Mouse (Mus musculus) retina, adult 2 months (tissue): ENCODE measurements around the gene Gls.

ENCODE experiments used
- DNase-seq: peaks from one replicate; pipeline ENCODE4 v3.0.0-alpha.2; 2012; ENCODE audit warnings: low read depth, low spot score

Gls gene

DNA sequence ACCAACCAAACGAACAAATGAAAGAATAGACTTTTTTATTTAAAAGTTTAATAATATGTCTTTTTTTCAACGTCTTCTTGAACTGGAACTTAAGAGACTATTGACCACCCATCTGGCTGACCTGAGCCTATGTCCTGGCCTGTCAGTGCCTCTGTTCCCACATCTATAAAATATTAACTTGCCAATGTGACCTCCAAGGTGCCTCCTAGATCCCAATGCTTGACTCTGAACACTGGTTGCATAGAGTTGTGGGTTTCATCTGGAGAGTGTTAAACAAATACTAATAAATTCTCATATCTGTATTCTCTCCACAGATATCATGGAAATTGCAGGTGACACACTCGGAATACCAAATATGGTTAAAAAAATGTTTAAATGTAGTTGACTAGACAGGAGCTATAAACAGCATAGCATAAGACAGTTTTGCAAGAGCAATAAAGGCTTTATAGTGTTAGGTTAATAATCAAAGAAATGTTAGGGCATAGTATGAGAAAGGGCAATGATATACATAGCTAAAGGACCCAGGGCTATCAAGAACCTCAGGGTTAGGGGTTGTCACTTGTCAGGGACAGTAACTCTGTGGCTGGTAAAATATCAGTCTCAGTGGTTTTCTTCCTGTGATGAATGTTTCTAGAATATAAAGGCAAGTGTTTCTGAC lies 16.0 kb upstream of the Gls start:
- DNase-seq = no peak

- no peak for DNase-seq
These were observed 9.2 kb upstream of the Gls start for GRCm38 (mm10) chr1:52242270-52242669.

DNA sequence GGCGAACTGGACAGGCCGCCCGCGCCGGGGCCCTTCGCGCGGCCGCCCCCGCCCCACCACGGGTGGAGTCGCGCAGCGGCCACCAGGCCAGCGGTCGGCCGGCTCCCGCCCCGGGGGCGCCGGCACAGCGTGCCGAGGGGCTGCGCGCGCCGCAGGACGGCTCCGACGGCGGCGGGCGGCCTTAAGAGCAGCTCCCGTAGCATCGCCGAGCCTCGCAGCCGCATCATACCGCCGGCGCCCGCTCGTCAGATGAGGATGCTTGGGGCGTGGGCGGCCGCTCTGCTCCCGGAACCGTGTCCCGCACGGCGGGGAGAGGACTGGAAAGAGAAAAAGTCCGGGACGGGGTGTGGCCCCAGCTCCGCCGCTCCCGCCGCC lies 279 bp downstream of the Gls start:
- no peak for DNase-seq

DNA sequence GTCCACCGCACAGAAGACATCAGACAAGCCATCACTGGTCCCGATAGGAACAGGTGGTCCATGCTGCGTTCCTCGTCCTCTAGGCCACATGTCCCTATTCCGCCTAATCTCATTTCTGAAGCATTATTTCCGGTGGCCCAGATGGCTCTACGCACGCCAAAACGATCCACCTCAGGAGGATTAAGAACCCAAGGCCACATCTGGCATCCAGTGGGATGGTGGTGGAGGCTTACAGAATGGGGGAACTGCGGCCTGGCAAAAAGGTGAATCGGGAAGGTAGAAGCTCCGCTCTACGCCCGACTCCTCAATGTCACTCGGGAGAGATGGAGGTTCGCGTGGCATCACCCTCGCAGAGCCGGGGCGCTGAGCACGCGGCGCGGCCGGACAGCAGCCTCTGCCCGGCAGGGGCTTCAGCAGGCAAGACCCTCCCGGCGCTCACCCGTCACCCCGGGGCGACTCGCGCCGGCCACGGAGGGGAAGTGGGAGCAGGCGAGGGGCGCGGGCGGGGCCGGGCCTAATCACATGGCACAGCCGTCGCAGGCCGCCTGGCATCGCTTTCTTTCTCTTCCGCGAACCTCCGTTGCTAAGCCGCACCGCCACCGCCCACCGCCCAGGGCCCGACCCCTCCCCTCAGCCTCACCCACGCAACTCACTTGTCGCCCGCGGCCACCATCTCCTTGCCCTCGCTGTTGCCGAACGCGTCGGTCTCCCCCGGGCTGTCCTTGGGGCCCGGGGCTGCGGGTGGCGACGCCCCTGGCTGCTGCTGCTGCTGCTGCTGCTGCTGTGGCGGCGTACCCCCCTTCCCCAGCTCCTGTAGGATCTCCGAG lies 880 bp downstream of the Gls start:
- peak; percentile 77 for DNase-seq

GRCm38 (mm10) chr1:52230404-52230803 lies 2.6 kb downstream of the Gls start:
- DNase-seq = no peak

DNA sequence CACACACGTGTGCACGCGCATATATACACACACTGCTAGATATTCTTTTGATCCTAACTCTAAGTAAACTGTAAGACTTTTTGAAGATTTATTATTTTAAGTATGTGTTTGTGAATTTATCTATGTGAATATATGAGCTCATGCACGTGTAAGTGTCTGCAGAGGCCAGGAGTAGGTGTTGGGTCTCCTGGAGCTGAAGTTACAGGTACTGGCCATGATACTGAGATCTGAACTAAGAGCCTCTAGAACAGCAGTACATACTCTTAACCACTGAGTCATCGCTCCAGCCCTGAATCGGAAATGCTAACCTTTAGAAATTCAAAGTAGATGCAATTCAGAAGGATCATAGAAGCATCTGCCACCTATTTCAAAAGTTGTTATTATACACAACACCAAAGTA lies 4.9 kb downstream of the Gls start:
- no peak for DNase-seq

DNA sequence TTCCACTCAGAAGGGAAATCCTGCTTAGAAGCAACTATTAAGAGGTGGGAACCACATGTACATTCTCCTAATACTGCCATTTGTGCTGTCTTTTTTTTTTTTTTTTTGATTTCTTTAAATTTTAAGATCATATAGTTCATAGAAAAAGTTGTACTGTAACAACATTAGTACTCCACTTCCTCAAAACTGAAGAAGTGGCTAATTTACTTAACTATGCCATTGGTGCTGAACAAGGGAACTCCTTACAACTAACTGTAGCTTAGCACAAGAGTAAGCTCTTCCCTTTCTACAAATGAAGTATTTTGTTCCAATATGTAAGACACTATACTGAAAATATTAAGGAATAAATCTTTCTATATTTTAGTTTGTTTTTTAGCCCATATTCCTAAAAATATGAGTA lies 6.6 kb downstream of the Gls start:
- no peak for DNase-seq

DNA sequence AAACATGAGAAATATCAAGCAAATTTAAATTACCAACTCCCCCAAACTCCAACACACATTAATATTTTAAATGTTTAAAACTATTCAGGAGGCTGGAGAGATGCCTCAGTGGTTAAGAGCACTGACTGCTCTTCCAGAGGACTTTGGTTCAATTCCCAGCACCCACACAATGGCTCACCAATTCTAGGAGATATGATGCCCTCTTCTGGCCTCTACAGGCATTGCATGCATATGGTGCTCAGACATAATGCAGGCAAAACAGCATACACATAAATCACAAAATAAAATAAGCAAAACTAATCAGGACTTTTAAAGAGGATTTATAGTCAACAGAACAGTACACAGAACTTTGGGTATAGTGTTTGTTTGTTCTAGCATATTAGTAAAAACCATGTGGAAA lies 16.3 kb downstream of the Gls start:
- no peak for DNase-seq

DNA sequence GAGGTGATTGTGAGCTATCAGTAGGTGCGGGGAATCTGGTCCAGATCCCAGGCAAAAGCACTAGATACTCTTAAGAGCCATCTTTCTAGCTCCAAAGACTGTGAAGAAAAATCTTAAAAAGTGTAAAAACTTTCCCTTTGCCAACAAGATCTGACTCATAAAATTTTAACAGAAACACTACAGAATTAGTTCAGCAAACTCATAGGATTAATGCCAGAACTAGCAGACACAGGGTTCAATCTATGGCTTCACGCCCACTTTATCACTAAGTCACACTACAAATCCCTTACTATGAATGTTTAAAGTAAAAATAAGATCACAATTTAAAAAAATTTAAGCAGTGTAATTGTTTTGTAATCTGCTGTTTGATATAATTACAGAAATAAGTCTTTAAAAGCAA lies 50.0 kb downstream of the Gls start:
- DNase-seq = no peak

GRCm38 (mm10) chr1:52181994-52182393 lies 51.0 kb downstream of the Gls start:
- DNase-seq = no peak

GRCm38 (mm10) chr1:52179939-52180568 lies 53.0 kb downstream of the Gls start:
- DNase-seq = no peak

GRCm38 (mm10) chr1:52176999-52177398 lies 56.0 kb downstream of the Gls start:
- DNase-seq = no peak

DNA sequence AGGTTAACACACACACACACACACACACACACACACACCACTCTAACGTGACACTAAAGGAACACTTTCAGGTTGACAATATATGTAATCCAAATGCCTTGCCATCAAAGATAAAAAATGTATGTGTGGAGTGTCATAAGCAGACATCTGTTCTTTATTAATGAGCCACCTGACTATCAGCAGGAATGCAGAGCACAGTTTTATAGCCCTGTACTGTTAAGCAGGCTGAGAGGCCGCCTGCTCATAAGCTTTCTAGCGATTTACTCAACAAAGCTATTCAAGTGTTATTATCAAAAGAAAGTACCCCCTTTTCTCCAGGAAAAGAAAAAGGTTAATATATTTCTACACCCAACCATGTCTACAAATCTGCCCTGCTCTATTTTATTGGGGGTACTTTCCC lies 57.0 kb downstream of the Gls start:
- DNase-seq = no peak

- no peak for DNase-seq
These were observed 57.7 kb downstream of the Gls start for GRCm38 (mm10) chr1:52175321-52175720.

- DNase-seq = no peak
These were observed 61.8 kb downstream of the Gls start for GRCm38 (mm10) chr1:52171271-52171670.

DNA sequence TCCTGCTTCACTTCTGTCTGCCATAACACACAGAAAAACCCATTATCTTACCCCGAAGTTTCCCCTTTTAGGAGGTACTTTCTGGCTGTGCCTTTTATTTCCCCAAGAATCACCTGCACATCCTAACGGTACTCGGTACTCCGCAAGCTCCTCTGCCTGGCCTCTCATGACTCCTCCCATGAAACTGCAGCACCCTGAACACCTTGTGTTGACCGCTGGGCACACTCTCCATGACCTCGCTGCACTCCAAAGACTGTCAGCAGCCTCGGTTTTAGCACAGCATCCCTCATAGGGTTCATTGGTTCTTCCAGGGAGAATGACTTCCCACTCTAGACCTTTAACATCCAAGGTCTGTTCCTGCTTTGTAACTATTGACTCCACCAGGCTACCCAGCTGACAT lies 62.3 kb downstream of the Gls start:
- DNase-seq = no peak

DNA sequence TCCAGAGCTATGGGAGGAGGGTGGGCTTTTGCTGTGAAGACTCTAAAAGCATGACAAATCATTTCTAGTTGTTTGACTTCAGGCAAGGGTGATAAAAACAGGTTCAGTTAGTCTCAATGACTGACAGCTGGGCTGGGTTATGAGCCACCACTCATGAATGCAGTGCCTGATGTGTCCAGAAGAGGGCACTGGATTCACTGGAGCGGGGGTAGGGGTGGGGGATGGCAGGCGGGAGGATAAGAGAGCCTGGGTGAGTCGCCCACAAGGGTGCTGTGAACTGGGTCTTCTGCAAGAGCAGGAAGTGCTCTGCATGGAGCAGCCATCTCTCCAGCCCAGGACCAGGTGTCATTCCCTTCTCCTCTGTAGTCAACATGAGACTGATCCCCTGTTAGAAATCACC lies 63.0 kb downstream of the Gls start:
- DNase-seq = no peak

DNA sequence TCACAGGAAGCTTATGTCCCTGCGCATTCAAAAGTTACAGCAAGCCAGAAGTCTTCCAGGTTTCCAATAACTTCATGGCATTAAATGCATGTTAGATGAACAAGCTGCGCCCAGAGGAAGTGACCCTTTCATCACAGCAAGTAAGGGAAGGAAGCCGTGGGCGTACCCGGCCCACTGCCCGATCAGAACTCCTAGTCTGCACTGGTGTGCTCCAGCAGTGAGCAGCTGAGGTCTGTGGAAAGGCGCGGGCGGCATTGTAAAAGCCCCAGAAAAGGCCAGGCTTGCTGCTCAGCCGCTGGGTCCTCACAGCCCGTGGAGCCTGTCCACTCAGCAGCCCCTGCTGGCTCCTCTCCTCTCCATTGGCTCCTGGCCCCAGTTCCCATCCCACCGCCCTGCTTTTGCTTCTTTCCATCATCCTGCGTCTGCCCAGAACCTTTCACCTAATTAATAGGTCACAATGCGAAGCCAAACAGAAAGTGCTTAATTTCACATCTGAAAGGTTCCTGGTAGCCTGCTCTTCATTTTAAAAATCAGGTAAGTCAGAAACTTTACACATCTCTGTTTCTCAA lies 66.3 kb downstream of the Gls start:
- no peak for DNase-seq

GRCm38 (mm10) chr1:52163707-52164457 lies 69.2 kb downstream of the Gls start:
- DNase-seq = no peak

GRCm38 (mm10) chr1:52161151-52161550 lies 71.9 kb downstream of the Gls start:
- no peak for DNase-seq

GRCm38 (mm10) chr1:52158490-52159381 lies 74.3 kb downstream of the Gls start:
- DNase-seq = no peak
